Mouse (Mus musculus) mouse embryonic stem cell (cell line): ENCODE data around the gene Tmem199.

Experiments
- in situ Hi-C, 2 experiments: fragments of 300-500 bp; cut with MboI; formaldehyde crosslinking; loops; 1 replicate in 1 of 2; 3 replicates in 1 of 2; pipeline ENCODE4 v1.14.3; 2019 to 2020; ENCODE audit warnings: low sequenced_read_pairs in 2 of 2, low pct_unique_long_range_greater_than_20kb in 1 of 2, mixed read lengths in 1 of 2; ENCODE audit not compliant: unreplicated experiment in 1 of 2

The Tmem199 gene

DNA sequence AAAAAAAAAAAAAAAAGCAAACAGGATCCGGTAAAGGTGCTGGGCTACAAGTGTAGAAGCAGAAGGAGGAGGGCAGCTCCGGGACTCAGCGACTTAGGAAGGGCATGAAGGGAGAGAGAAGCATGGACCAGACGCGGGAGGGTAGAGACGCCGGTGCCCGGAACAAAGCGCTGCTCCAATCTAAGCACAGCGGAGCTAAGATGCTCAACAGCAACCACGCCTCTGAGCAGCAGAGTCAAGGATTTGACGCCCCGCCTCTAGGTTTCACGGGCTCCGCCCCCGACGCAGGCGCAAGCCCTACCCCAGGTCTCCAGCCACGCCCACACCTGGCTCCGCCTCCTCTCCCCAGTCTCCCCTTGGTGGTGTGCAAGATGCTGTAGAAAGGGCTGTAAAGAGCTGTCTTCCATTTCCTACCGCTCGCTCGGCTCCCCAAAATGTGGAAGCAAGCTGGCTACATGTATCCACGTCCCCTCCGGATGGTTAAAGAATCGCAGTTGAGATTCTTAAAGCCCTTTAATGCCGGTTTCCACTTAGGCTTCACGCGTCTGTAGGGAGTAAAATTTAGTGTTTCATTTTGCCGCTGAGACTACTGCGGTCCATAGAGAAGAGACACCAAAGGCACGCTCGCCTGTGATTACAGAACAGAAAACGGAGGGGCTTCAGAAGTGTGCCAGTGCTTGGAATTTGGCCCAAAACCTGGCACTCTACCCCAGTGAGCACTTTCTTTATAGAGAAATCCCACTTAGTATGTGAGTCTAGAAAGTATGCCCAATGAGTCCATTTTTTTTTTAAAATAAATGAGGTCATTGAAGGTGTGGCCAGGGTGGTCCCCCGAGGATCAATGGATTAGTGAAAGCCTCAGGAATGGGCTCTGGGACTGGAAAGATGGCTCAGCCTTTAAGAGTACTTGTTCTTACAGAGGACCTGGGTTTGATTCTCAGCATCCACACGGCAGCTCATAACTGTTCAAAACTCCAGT is 14.1 kb downstream of the Tmem199 start, which contains the start of gene Sarm1:
Gene Sarm1 (minus strand): TSS at position 211 of the 979 bp plus-strand sequence.
- in situ Hi-C loops, result no loop called here

DNA sequence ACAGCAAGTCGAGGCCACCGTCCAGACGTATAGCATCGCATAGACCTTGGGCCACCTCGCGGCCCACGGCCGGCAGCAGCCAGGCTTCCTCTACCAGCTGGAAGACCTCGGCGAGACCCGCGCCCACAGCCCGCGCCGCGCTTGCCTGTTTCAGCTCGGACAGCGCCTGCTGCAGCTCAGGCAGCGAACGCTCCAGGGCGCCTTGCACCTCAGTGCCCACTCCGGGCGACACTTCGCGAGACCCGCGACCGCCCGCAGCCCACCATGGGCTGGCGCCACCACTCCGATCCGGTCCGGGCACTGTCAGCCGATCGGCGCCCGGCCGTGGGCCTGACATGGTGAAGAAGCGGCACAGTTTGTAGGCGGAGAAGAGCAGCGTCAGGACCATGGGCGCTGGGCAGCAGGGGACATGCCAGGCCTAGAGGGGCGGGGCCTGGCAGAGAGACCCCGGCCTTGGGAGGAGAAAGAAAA is 14.9 kb downstream of the Tmem199 start:
- in situ Hi-C loops, result no loop called here

DNA sequence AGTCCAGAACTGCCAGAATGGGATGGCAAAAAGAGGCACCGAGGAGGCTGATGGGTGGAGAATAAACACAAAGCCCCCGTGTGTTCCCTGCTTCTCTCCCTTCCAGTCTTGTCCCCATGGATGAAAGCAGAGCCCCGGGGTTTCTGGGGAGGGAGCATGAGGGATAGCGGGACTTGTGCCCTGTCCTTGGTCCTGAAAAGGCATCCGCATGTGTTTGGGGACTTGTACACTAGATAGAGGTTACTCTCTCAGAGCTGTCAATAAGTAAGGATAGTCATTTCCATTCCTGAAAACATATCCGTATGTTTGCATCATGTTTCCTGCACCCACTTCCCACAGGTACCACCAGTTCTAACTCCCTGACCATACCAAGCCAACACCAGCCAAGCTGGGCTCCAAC is 16.1 kb downstream of the Tmem199 start:
- in situ Hi-C loops, result no loop called here

DNA sequence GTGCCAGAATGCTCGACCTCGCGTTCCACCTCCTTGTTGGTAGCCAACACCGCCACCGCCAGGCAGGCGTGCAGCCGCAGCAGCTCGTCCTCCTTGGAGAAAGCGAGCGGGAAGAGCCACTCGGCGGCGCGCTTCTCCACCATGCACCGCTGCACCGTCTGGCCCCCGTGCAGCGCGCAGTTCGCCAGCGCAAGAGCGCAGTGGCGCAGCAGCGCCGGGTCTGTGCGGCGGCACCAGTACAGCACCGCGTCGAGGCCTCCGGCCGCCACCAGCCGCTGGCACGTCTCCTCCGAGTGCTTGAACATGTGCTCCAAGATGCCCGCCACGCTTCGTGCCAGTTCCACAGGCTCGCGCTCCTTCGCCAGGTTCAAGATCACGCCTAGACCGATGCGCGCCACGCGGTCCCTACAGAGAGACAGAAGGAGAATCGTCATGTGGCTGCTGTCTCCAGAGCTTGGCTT is 21.2 kb downstream of the Tmem199 start:
- in situ Hi-C loops, result no loop called here

DNA sequence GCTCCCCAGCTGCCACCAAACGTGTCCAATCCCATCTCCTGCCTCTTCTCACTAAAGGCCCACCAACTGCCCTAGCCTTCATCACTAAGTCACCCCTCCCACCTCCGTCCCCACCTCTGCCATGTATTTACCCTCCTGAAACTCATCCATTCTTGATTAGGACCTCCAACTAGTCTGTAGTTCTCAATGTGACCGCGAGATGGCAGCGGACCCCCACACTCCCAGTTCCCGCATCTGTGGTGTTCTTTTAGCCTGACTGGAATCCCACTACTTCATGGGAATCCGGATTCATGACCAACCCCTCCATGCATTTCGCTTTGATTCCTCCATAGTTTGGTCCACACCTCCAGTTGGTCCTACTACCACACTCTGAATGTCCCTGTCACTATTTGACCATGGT is 23.8 kb downstream of the Tmem199 start:
- in situ Hi-C loops, result no loop called here

DNA sequence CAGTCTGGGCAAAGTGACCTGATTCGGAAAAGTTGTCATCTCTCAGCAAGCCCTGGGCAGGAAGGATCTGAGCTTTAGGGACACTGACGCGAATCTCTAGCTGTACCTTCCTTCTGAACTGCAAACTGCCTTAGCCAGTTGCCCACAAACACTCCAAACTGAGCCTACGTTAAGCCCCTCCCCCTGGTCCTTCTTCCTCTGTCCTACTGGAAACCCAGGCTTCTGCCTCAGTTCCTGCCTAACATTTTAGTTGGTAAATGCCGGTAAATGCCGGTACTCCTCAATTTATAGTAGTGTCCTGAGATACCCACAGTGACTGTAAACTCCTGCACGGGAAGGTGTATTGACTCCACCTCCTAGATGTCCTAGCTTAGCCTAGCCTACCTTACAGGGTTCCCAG is 28.3 kb downstream of the Tmem199 start:
- in situ Hi-C loops, result no loop called here

DNA sequence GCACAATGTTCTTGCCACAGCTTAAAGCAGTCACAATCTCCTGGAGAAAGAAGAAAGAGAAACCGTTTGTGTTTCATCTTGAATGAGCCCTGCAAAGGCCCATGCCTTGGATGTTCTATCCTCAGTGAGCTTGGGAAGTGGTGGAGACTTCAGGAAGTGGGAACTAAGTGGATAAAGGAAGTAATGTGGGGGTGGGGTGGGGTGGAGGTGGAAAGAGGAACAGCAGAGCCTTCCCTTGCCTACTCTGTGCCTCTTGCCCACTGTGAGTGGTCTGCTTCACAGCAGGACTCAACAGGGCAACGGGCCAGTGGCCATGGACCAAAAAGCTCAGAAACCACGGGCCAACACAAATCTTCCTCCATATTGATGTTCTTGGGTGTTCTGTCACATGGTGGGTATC is 36.7 kb downstream of the Tmem199 start:
- in situ Hi-C loops, result no loop called here

DNA sequence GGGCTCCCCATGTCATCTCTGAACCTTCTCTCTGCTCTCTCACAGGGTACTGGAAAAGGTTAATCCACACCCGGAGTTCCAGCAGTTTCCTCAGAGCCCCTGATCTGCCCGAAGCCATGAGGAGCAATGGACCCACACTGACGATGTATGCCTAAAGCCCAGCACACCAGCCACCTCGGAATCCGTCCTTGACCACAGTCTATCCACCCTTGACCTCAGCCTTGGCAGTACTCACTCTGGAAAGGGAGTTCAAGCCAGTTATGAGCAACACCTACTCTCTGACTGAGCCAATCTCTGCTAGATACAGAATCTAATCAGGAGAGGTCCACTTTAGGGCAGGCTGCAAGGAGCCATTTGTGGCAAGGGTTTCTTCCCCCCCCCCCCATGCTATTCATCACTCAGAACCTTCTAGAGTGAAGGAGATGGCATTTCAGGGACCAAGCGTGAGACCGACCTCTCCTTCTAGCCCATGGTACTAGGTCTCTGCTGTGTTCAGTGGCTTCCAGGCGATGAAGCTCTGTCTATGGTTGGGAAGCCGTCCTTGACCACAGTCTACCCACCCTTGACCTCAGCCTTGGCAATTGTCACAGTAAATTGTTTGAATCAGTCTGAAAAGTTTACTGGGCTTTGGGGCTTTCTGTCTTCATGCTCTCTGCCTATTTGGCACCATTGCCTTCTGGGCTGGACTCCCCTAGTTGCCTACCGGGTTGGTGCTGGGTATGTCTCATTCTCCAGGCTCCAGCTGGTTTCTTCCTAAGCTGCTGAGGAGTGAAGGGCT is 40.5 kb downstream of the Tmem199 start:
- in situ Hi-C loops, result no loop called here

DNA sequence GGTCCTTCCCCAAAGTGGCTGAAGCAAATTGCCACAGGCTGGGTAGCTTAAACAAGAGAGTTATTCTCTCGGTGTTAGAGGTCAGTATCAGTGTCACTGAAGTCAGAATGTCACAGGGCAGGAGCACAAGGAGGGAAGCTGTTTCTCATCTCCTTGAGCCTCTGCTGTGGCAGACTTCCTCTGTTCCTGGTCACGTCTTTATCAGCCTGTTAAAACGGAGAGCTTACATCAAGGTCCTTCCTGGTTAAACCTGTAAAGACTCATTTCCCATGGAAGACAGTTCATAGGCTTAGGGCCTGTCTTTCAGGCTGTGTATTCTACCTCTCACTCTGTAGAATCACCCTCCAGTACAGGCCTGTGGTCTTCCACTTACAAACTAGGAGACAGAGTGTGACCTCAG is 44.0 kb downstream of the Tmem199 start:
- in situ Hi-C loops, result no loop called here

DNA sequence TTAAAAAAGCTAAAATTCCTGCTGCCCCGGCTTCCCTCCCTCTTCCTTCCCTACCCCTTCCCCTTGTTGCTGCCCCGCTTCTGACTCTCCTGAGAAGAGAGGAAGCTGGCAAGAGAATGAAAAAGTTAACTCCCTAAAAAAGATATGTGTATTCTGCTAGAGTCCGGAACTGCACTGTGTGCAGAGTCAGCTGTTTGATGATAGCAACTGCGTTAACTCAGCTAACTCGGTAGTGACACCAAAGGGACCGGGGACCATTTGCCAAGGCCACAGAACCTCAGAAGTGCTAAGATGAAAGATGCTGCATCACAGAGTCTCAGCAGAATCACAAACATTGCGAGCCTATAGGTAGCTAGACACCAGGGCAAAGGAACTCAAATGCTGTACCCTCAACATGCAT is 44.5 kb downstream of the Tmem199 start:
- in situ Hi-C loops, result no loop called here

DNA sequence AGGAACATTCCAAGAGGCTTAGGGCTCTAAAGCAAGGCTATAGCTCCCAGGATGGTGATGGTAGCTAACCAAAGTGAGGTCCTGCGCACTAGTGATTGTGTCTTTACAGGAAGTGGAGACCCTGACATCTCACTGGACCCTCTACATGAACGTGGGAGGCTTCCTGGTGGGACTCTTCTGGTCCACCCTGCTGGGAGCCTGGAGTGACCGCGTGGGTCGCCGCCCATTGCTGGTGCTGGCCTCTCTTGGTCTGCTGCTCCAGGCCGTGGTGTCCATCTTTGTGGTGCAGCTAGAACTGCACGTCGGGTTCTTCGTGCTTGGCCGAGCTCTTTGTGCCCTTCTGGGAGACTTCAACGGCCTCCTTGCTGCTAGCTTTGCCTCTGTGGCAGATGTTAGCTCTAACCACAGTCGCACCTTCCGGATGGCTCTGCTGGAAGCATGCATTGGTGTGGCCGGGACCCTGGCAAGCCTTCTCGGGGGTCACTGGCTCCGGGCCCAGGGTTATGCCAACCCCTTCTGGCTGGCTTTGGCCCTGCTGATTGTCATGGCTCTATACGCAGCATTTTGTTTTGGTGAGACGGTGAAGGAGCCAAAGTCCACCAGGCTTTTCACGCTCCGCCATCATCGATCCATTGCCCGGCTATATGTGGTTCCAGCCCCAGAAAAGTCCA is 45.6 kb downstream of the Tmem199 start:
- in situ Hi-C loops, result no loop called here

DNA sequence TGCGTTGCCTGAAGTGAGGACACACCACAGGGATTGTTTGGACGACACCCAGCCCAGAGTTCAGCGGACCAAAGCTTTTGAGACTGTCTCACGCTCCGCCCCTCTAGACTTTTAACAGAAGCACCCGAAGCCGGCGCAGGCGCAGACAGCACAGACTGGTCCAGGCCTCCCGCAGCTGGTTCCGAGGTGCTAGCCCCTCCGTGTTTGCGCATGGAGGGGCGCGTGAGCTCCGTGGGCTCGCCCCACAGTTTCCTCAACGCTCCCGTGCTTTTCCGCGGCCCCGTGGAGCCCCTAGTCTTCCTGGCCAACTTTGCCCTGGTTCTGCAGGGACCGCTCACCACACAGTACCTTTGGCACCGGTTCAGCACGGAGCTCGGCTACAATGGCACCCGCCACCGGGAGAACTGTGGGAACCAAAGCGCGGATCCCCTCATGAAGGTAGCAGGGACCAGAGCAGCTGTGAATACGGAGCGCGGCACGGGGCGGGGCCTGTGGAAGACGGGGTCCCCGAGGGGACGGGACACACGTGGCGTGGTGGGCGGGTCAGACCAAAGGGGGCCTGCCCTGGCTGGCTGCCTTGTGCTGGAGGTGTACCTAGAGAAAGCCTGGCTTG is 46.3 kb downstream of the Tmem199 start, which contains the start of gene Slc46a1:
Gene Slc46a1 (plus strand): TSS at position 130 of the 613 bp plus-strand sequence.
- in situ Hi-C loops, result no loop called here

DNA sequence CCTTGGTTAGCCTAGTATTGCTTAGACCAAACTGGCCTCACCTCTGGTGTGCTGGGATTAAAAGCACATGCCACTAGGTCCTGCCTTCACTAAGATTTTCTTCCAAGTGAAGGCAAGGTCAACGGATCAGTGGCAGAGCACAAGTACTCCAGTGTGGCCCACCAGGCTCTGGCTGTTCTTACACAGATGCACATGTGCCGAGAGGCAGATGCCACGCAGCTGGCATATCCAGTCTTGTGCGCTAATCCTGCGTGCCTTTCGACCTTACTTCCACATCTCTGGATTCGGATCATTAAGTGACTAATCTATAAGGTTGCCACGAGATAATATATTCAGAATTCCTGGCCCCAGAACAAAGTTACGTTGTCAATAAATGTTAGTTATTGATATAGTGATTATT is 46.9 kb downstream of the Tmem199 start:
- in situ Hi-C loops, result no loop called here

DNA sequence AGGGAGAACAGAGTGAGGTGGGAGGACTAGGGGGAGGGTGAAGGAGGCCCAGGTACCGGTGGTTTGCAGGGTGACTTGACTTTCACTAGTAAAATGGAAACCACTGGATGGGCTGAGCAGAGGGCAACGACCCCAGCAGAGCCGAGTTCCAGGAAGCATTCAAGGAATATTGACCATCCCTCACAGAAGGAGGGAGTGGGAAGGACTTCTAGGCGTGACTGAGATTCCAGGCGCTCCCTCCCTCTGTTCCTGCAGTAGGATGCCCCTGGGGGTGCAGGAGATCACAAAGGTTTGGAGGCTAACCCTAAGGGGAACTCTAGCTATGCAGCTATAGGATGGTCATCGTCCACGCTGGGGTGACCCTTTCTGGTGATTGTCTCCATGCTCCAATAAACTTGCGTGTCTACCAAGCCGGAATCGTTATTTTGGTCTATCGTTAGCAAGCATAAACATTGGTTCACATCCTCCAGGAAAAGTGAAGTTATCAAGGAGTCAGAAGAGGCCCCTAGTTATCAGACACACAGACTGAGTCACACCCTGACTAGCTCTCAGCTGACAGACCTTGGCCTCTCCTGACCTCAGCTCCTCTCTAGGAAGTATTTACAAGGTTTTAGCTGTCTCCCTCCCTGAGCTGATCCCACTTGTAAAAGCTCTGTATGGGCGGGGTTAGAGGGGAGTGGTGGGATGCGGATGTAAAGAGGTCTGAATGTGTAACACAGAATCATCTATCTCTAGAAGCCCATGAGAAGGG is 48.5 kb downstream of the Tmem199 start:
- in situ Hi-C loops, result no loop called here

DNA sequence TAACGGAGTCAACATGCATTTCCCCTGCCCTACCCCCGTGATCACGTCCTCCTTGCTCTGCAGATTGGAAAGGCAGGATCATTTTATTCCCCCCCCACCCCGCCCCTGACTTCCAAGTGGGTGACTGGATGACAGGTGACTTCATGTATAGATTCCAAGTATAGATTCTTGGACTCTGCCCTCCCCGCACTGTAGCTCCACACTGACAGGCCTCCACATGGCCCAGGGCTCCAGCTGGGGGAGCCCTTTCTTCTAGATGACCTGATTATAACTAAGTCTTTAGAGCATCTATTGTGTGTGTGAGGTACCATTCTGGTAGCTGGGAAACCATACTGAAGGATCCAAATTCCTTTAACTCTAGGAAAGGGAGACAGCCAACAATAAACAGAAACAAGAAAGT is 49.3 kb downstream of the Tmem199 start:
- in situ Hi-C loops, result no loop called here

DNA sequence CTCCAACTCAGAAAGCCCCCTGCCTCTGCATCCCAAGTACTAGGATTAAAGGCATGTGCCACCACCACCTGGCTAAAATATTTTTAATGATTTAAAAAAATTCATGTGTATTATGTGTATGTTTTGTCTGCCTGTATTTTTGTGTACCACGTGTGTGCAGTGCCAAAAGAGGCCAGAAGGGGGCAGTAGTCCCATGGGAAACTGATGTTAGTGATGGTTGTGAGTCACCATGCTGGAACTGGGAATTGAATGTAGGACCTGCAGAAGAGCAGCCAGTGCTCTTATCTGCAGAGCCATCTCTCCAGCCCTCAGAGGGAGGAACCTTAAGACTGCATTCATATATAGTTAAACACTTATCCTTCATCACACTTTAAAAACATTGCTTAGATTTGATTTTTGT is 50.1 kb downstream of the Tmem199 start:
- in situ Hi-C loops, result no loop called here

DNA sequence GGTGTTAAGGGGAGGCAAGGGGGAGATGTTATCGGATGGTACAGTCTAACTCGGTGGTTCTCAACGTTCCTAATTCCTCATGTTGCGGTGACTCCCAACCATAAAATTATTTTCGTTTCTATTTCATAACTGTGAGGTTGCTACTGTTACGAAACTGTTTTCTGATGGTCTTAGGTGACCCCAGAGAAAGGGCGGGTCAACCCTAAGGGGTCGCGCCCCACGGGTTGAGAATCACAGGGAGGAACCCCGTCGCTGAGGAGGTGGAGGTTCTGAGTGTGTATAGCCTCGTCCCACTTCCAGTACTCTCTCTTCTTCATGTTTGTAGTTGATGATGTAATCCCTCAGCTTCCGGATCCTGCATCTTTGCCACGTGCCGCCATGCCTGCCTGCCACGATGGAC is 53.2 kb downstream of the Tmem199 start:
- in situ Hi-C loops, result no loop called here
